Mouse (Mus musculus): ENCODE results near the gene Alx3.

DNA sequence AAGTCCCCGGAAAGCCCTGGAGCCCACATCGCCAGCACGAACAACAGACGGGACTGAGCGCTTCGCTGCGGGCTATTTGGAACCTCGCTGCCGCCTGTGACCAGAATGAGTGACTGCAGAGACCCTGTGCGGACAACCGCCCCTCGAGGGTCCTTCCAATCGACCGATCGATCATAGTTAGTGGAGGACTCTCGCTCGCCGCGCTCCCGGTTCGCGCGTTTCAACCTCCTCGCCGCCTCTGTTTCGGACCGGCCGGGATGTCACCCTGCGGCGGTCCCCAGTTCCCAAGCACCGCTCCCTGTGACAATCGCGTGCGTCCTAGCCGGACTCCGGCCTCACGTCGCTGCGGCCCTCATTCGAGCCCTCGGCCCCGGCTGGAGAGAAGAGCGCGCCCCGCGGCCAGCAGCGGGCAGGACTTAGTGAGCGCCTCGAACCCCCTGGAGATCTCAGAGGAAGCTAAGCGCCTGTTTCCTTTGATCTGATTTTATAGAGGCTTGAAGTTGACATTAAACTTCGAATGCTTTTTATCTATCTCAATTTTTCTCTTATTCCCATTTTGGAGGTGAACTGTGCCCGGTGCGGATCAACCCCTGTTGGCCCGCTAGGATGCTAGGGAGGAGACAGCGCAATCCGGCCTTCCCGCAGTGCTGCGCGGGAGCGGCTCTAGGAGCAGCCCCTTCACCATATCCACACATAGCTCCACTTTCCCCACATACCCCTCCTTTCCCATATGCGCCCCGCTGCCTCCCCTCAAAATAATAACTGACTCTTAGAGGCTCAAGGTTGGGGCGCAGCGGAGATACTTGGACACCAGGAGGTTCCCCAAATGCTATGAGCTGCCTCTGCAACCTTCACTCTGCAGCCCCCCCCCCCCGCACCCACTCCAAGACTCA is 11.7 kb upstream of the Alx3 start:
- TF ChIP-seq CTCF (conservative IDR thresholded peaks at IDR 0.05; ENCODE audit: low read length), result no peak
- no peak for TF ChIP-seq POU5F1 (IDR thresholded peaks at IDR 0.05; ENCODE audit: borderline replicate concordance, low read length)
- TF ChIP-seq NANOG (IDR thresholded peaks at IDR 0.05; ENCODE audit: borderline replicate concordance, low read length), result no peak
